Mouse (Mus musculus) right cerebral cortex, postnatal 10 days (tissue): Measurements from ENCODE around the gene Kcnj4.

Experiments used
- DNase-seq, 2 experiments: peaks; one replicate each; pipeline ENCODE4 v3.0.0; 2021; ENCODE audit warnings: low spot score in 2 of 2

The Kcnj4 gene

GRCm38 (mm10) chr15:79455106-79455810, 49.8 kb downstream of the Kcnj4 start, which contains the start of gene Csnk1e:
Csnk1e (minus strand) TSS chr15:79455566.
- peak; percentile 43 to 58 for DNase-seq

- no peak for DNase-seq
Observed at GRCm38 (mm10) chr15:79453831-79454230, 51.2 kb downstream of the Kcnj4 start.

- no peak for DNase-seq
Observed at GRCm38 (mm10) chr15:79448041-79448440, 57.0 kb downstream of the Kcnj4 start.

GRCm38 (mm10) chr15:79445786-79446654, 59.0 kb downstream of the Kcnj4 start:
- DNase-seq = no peak

- peak in 1 of 2 experiments; percentile 51 for DNase-seq
Observed at GRCm38 (mm10) chr15:79443856-79444410, 61.1 kb downstream of the Kcnj4 start.

- DNase-seq = peak in 1 of 2 experiments; percentile 28
Observed at GRCm38 (mm10) chr15:79442961-79443518, 62.0 kb downstream of the Kcnj4 start.

GRCm38 (mm10) chr15:79442257-79442611, 62.8 kb downstream of the Kcnj4 start:
- no peak for DNase-seq

- DNase-seq = peak; percentile 87 to 91
Observed at GRCm38 (mm10) chr15:79441331-79442256, 63.4 kb downstream of the Kcnj4 start.

- no peak for DNase-seq
Observed at GRCm38 (mm10) chr15:79440651-79441330, 64.2 kb downstream of the Kcnj4 start.

GRCm38 (mm10) chr15:79440223-79440622, 64.8 kb downstream of the Kcnj4 start:
- peak; percentile 82 to 85 for DNase-seq

GRCm38 (mm10) chr15:79439386-79439785, 65.7 kb downstream of the Kcnj4 start:
- DNase-seq = no peak

GRCm38 (mm10) chr15:79438816-79439215, 66.2 kb downstream of the Kcnj4 start:
- DNase-seq = no peak

- DNase-seq = no peak
Observed at GRCm38 (mm10) chr15:79438209-79438810, 66.7 kb downstream of the Kcnj4 start.

GRCm38 (mm10) chr15:79437541-79438208, 67.4 kb downstream of the Kcnj4 start:
- DNase-seq = no peak

- no peak for DNase-seq
Observed at GRCm38 (mm10) chr15:79436481-79436921, 68.5 kb downstream of the Kcnj4 start.

- DNase-seq = peak; percentile 50 to 58
Observed at GRCm38 (mm10) chr15:79435191-79435671, 69.8 kb downstream of the Kcnj4 start.
